Mouse (Mus musculus): ENCODE data around the gene Wdr35. TPM values are rescaled to one million over a fixed set of nuclear protein-coding genes. Genes with fewer than 3 reads are reported as not detected.

Gene Wdr35
- polyA plus RNA-seq, 1 experiment from 2014 or later: 32.6 TPM

Other genes with a start within 250 kb of the Wdr35 start
- gene Sdc1, start 202.6 kb upstream of the Wdr35 start, polyA plus RNA-seq (2016; fragmentation: Nextera tagmentation; extraction: Ambion mirVana): 257 and 262 TPM in 2 replicates
- gene Laptm4a, start 52.2 kb upstream of the Wdr35 start, polyA plus RNA-seq (2016; fragmentation: Nextera tagmentation; extraction: Ambion mirVana): 278 and 287 TPM in 2 replicates
- gene Matn3, start 26.0 kb upstream of the Wdr35 start, polyA plus RNA-seq (2016; fragmentation: Nextera tagmentation; extraction: Ambion mirVana): 5.4 and 7.5 TPM in 2 replicates
- 15.7 and 17.2 TPM in 2 replicates for gene Ttc32, start 56.1 kb downstream of the Wdr35 start, polyA plus RNA-seq (2016; fragmentation: Nextera tagmentation; extraction: Ambion mirVana)

All from limb, embryonic 12.5 days (tissue).